Mouse (Mus musculus) C2C12 (cell line): ENCODE data around the gene Psmb3.

Experiments used
- CEBPB ChIP-seq: IDR thresholded peaks from one replicate; pipeline ENCODE4 v1.6.1; 2011; ENCODE audit warnings: low read depth, mild to moderate bottlenecking, control low read depth, moderate library complexity
- CTCF ChIP-seq: IDR thresholded peaks from one replicate; pipeline ENCODE4 v1.5.1; 2011; ENCODE audit not compliant: control insufficient read depth, insufficient read depth, insufficient read length
- FOSL1 ChIP-seq: IDR thresholded peaks from one replicate; pipeline ENCODE4 v1.8.0; 2011; ENCODE audit warnings: mild to moderate bottlenecking, low read length; ENCODE audit not compliant: poor library complexity, insufficient read depth, severe bottlenecking
- MAX ChIP-seq: IDR thresholded peaks from one replicate; pipeline ENCODE4 v1.6.1; 2011; ENCODE audit warnings: mild to moderate bottlenecking, control low read depth
- MYOD1 ChIP-seq: IDR thresholded peaks from one replicate; pipeline ENCODE4 v1.6.1; 2011; ENCODE audit warnings: low read depth; ENCODE audit not compliant: control insufficient read depth, insufficient read length
- MYOG ChIP-seq: IDR thresholded peaks from one replicate; pipeline ENCODE4 v1.6.1; 2011; ENCODE audit not compliant: control insufficient read depth, insufficient read length; ENCODE audit errors: extremely low read depth
- USF1 ChIP-seq: IDR thresholded peaks from one replicate; pipeline ENCODE4 v1.6.1; 2011; ENCODE audit warnings: low read depth, mild to moderate bottlenecking, control low read depth, moderate library complexity

GRCm38 (mm10) chr11:97748496-97748895, 45.3 kb downstream of the Psmb3 start:
- no peak for TF ChIP-seq MAX
- TF ChIP-seq CTCF: no peak
- no peak for TF ChIP-seq MYOD1
- TF ChIP-seq USF1: no peak
- TF ChIP-seq MYOG: no peak
- no peak for TF ChIP-seq CEBPB
- TF ChIP-seq FOSL1: no peak
